Mouse (Mus musculus) liver, embryonic 13.5 days (tissue): ENCODE measurements around the gene Gldn. TPM values are rescaled to one million over a fixed set of nuclear protein-coding genes. Genes with fewer than 3 reads are reported as not detected.

ENCODE experiments used
- ATAC-seq: fragments of 200-750 bp; cut with Nextera tagmentation; 2 replicates; pipeline ENCODE4 v1.8.0; 2017; ENCODE audit warnings: low read depth, mild to moderate bottlenecking, moderate number of reproducible peaks, moderate library complexity
- DNase-seq: peaks from one replicate; pipeline ENCODE4 v3.0.0; 2022
- H3K27ac ChIP-seq: fragments of 300-500 bp; sonication (generic); 2 replicates; pipeline ENCODE4 v1.5.1; 2015; ENCODE audit warnings: moderate library complexity, mild to moderate bottlenecking, inconsistent platforms
- H3K27me3 ChIP-seq: fragments of 300-500 bp; sonication (generic); 2 replicates; pipeline ENCODE4 v1.6.1; 2015; ENCODE audit warnings: mild to moderate bottlenecking, inconsistent platforms
- H3K36me3 ChIP-seq: fragments of 300-500 bp; sonication (generic); 2 replicates; pipeline ENCODE4 v1.6.1; 2015; ENCODE audit warnings: mild to moderate bottlenecking, inconsistent platforms
- H3K4me1 ChIP-seq: fragments of 300-500 bp; sonication (generic); replicated peaks from 2 replicates; pipeline ENCODE4 v1.6.1; 2015; ENCODE audit warnings: inconsistent platforms
- H3K4me2 ChIP-seq: fragments of 300-500 bp; sonication (generic); 2 replicates; pipeline ENCODE4 v1.6.1; 2015; ENCODE audit warnings: inconsistent platforms, mild to moderate bottlenecking, moderate library complexity
- H3K4me3 ChIP-seq: fragments of 300-500 bp; sonication (generic); replicated peaks from 2 replicates; pipeline ENCODE4 v1.5.1; 2015; ENCODE audit warnings: mild to moderate bottlenecking, inconsistent platforms
- H3K9ac ChIP-seq: fragments of 300-500 bp; sonication (generic); 2 replicates; pipeline ENCODE4 v1.6.1; 2015; ENCODE audit warnings: mild to moderate bottlenecking, inconsistent platforms
- H3K9me3 ChIP-seq: fragments of 300-500 bp; sonication (generic); replicated peaks from 2 replicates; pipeline ENCODE4 v1.6.1; 2016; ENCODE audit warnings: inconsistent platforms
- WGBS: fragments of 180-500 bp; shearing (Covaris S2); methylation state at CpG from one replicate; pipeline ENCODE4 v1.1.7; 2015; ENCODE audit not compliant: insufficient replicate concordance; 5-methylcytosine and 5-hydroxymethylcytosine counted together
- polyA plus RNA-seq: library from polyadenylated mRNA; unstranded; fragments of >200 nt; fragmentation: Nextera tagmentation; extraction: Ambion mirVana; gene quantifications from 2 replicates; pipeline ENCODE4 v1.2.1, GENCODE M21; 2015

Gene Gldn
- polyA plus RNA-seq, 1 experiment from 2014 or later: not detected

- no peak overlapping the region for H3K4me3 ChIP-seq
- DNase-seq (no peak), ATAC-seq (no peak)
- H3K9me3 ChIP-seq: no peaks in the 10 kb centered on the region
- H3K4me1 ChIP-seq: no peaks in the 10 kb centered on the region
- H3K9ac ChIP-seq: no peak overlapping the region
- H3K36me3 ChIP-seq: no peaks in the 10 kb centered on the region
- no peak overlapping the region for H3K27ac ChIP-seq
- no peak overlapping the region for H3K4me2 ChIP-seq
- H3K27me3 ChIP-seq: no peaks in the 10 kb centered on the region
- WGBS: 62% methylated on average over 4 of the region's 4 CpGs
Measured at GRCm38 (mm10) chr9:54301255-54301654, 15.0 kb downstream of the Gldn start.

- Histone ChIP-seq H3K4me2 (no peak overlapping the region), H3K4me1 (no peaks in the 10 kb centered on the region), H3K9me3 (no peaks in the 10 kb centered on the region), H3K4me3 (no peak overlapping the region), H3K9ac (no peak overlapping the region), H3K27ac (no peak overlapping the region), H3K36me3 (no peaks in the 10 kb centered on the region), H3K27me3 (no peaks in the 10 kb centered on the region)
- WGBS: 47% methylated on average over 1 of the region's 1 CpGs
- ATAC-seq (no peak), DNase-seq (no peak)
Measured at GRCm38 (mm10) chr9:54308209-54308608, 21.9 kb downstream of the Gldn start.

GRCm38 (mm10) chr9:54308751-54309358, 22.6 kb downstream of the Gldn start:
- H3K4me2 ChIP-seq: no peak overlapping the region
- H3K27ac ChIP-seq: no peak overlapping the region
- H3K27me3 ChIP-seq: no peaks in the 10 kb centered on the region
- no peak overlapping the region for H3K4me3 ChIP-seq
- no peaks in the 10 kb centered on the region for H3K4me1 ChIP-seq
- 48% methylated on average over 2 of the region's 2 CpGs for WGBS
- no peaks in the 10 kb centered on the region for H3K36me3 ChIP-seq
- no peaks in the 10 kb centered on the region for H3K9me3 ChIP-seq
- no peak for DNase-seq
- ATAC-seq: no peak
- no peak overlapping the region for H3K9ac ChIP-seq

- Histone ChIP-seq H3K27me3 (no peaks in the 10 kb centered on the region), H3K4me1 (no peaks in the 10 kb centered on the region), H3K36me3 (no peaks in the 10 kb centered on the region), H3K9me3 (no peaks in the 10 kb centered on the region), H3K27ac (no peak overlapping the region), H3K4me3 (no peak overlapping the region), H3K4me2 (no peak overlapping the region), H3K9ac (no peak overlapping the region)
- DNase-seq (no peak), ATAC-seq (no peak)
- WGBS: 61% methylated on average over 9 of the region's 9 CpGs
Measured at GRCm38 (mm10) chr9:54316363-54316762, 30.1 kb downstream of the Gldn start.

- no peaks in the 10 kb centered on the region for H3K36me3 ChIP-seq
- H3K9me3 ChIP-seq: no peaks in the 10 kb centered on the region
- WGBS: 27% methylated on average over 8 of the region's 8 CpGs
- DNase-seq: no peak
- H3K9ac ChIP-seq: no peak overlapping the region
- no peak for ATAC-seq
- H3K27me3 ChIP-seq: no peaks in the 10 kb centered on the region
- H3K4me1 ChIP-seq: no peaks in the 10 kb centered on the region
- H3K27ac ChIP-seq: no peak overlapping the region
- no peak overlapping the region for H3K4me2 ChIP-seq
- H3K4me3 ChIP-seq: no peak overlapping the region
Measured at GRCm38 (mm10) chr9:54323456-54323855, 37.2 kb downstream of the Gldn start.

- Histone ChIP-seq H3K4me3 (no peak overlapping the region), H3K4me1 (no peaks in the 10 kb centered on the region), H3K9ac (no peak overlapping the region), H3K27ac (no peak overlapping the region), H3K27me3 (no peaks in the 10 kb centered on the region), H3K9me3 (no peaks in the 10 kb centered on the region), H3K36me3 (no peaks in the 10 kb centered on the region), H3K4me2 (no peak overlapping the region)
- ATAC-seq (no peak), DNase-seq (no peak)
- 72% methylated on average over 7 of the region's 7 CpGs for WGBS
Measured at GRCm38 (mm10) chr9:54329201-54329600, 42.9 kb downstream of the Gldn start.

GRCm38 (mm10) chr9:54335582-54335981, 49.3 kb downstream of the Gldn start:
- H3K4me2 ChIP-seq: no peak overlapping the region
- H3K27ac ChIP-seq: no peak overlapping the region

GRCm38 (mm10) chr9:54336532-54337144, 50.4 kb downstream of the Gldn start:
- Histone ChIP-seq H3K27me3 (no peaks in the 10 kb centered on the region), H3K9ac (no peak overlapping the region), H3K36me3 (no peaks in the 10 kb centered on the region), H3K4me2 (no peak overlapping the region), H3K9me3 (no peaks in the 10 kb centered on the region), H3K27ac (no peak overlapping the region), H3K4me1 (no peaks in the 10 kb centered on the region), H3K4me3 (no peak overlapping the region)
- no peak for ATAC-seq
- 39% methylated on average over 6 of the region's 6 CpGs for WGBS
- DNase-seq: no peak

More at GRCm38 (mm10) chr9:54335582-54335981, 49.3 kb downstream of the Gldn start:
- Histone ChIP-seq H3K9me3 (no peaks in the 10 kb centered on the region), H3K4me3 (no peak overlapping the region), H3K27me3 (no peaks in the 10 kb centered on the region), H3K36me3 (no peaks in the 10 kb centered on the region), H3K9ac (no peak overlapping the region), H3K4me1 (no peaks in the 10 kb centered on the region)
- WGBS: 71% methylated on average over 12 of the region's 12 CpGs
- DNase-seq: no peak
- ATAC-seq: no peak

- H3K9ac ChIP-seq: no peak overlapping the region
- no peak overlapping the region for H3K27ac ChIP-seq
- no peaks in the 10 kb centered on the region for H3K36me3 ChIP-seq
- H3K4me2 ChIP-seq: no peak overlapping the region
- ATAC-seq (no peak), DNase-seq (no peak)
- WGBS: 62% methylated on average over 7 of the region's 7 CpGs
- H3K27me3 ChIP-seq: no peaks in the 10 kb centered on the region
- no peaks in the 10 kb centered on the region for H3K4me1 ChIP-seq
- no peaks in the 10 kb centered on the region for H3K9me3 ChIP-seq
- H3K4me3 ChIP-seq: no peak overlapping the region
Measured at GRCm38 (mm10) chr9:54342026-54342425, 55.7 kb downstream of the Gldn start.

- no peaks in the 10 kb centered on the region for H3K27me3 ChIP-seq
Measured at GRCm38 (mm10) chr9:54356756-54357155, 70.5 kb downstream of the Gldn start.

More at GRCm38 (mm10) chr9:54356756-54357155, 70.5 kb downstream of the Gldn start:
- Histone ChIP-seq H3K4me2 (no peak overlapping the region), H3K4me1 (no peaks in the 10 kb centered on the region), H3K27ac (no peak overlapping the region), H3K4me3 (no peak overlapping the region), H3K36me3 (no peaks in the 10 kb centered on the region), H3K9ac (no peak overlapping the region), H3K9me3 (no peaks in the 10 kb centered on the region)
- ATAC-seq: no peak
- DNase-seq: no peak
- WGBS: 83% methylated on average over 8 of the region's 8 CpGs
